8 mouse cellular contexts compared by ENCODE assay signal in the genomic region with DNA sequence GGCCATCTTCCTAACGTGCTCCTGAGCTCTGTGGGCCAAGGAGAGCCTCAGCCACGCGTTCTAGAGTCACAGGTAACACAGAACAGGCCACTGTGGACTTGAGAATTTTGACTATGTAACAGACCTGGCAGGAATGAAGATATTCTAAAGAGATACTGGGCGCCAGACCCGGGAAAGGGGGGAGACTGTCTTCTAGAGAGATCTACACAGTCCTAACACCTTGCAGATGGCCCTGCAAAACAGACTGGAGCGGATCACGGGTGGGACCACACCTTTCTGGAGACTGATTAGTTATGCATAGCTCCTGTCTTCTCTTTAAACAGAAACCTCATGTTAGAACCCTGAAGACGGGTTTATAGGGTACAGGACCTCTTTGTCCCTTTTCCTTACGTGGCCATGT.
DNase-seq lines count a peak whose midpoint lies in the region; ATAC-seq and TF ChIP-seq lines count a peak whose summit lies in the region.

No protein-coding gene starts in this region.

- DNase-seq in lung, embryonic 14.5 days, result no peak
- no peak for DNase-seq in lung, adult 2 months
- DNase-seq in limb, embryonic 11.5 days (ENCODE audit: low spot score), result no peak
- DNase-seq in cerebellum, postnatal 14 days, result no peak
- DNase-seq in adrenal gland, adult 8-10 months, result no peak
- DNase-seq in gastrocnemius, postnatal 10 days, result no peak

- H3K27me3 ChIP-seq in lung, embryonic 14.5 days (ENCODE audit: insufficient read depth, low read length), result no peaks in the 10 kb centered on the region
- H3K27me3 ChIP-seq in forebrain, embryonic 12.5 days, result peaks cover 8% of the 10 kb centered on the region
- H3K27me3 ChIP-seq in limb, embryonic 11.5 days (ENCODE audit: control insufficient read depth, insufficient read depth, low read length), result no peaks in the 10 kb centered on the region

- no peaks in the 10 kb centered on the region for H3K9me3 ChIP-seq in lung, embryonic 14.5 days (ENCODE audit: low read depth, low read length)
- no peaks in the 10 kb centered on the region for H3K9me3 ChIP-seq in forebrain, embryonic 12.5 days
- no peaks in the 10 kb centered on the region for H3K9me3 ChIP-seq in limb, embryonic 11.5 days (ENCODE audit: control insufficient read depth, low read length)

- peak overlapping the region; percentile 59 for H3K4me2 ChIP-seq in lung, embryonic 14.5 days
- peak overlapping the region; percentile 59 for H3K4me2 ChIP-seq in forebrain, embryonic 12.5 days
- peak overlapping the region; percentile 34 for H3K4me2 ChIP-seq in limb, embryonic 11.5 days (ENCODE audit: low read depth, severe bottlenecking)

- peak overlapping the region; percentile 38; the same call in 1 of the 2 replicates for H3K27ac ChIP-seq in lung, embryonic 14.5 days (ENCODE audit: low read depth)
- peak overlapping the region; percentile 68 for H3K27ac ChIP-seq in forebrain, embryonic 12.5 days
- no peak overlapping the region; the same call in 1 of the 2 replicates for H3K27ac ChIP-seq in limb, embryonic 11.5 days (replicated peaks; ENCODE audit: low read depth, low read length)
- peak overlapping the region; percentile 53 for H3K27ac ChIP-seq in olfactory bulb, adult 2 months (ENCODE audit: insufficient read depth, low read depth, low read length)

- H3K4me3 ChIP-seq in lung, embryonic 14.5 days (ENCODE audit: low read depth, low read length), result peak overlapping the region; percentile 19
- no peak overlapping the region for H3K4me3 ChIP-seq in lung, adult 2 months (replicated peaks; ENCODE audit: extremely low read depth, low read depth, low read length)
- peak overlapping the region; percentile 37 for H3K4me3 ChIP-seq in forebrain, embryonic 12.5 days (replicated peaks)
- no peak overlapping the region; the same call in 1 of the 2 replicates for H3K4me3 ChIP-seq in limb, embryonic 11.5 days (ENCODE audit: low read depth, low read length)
- peak overlapping the region; percentile 32; the same call in 1 of the 2 replicates for H3K4me3 ChIP-seq in olfactory bulb, adult 2 months (ENCODE audit: insufficient read depth, low read depth, low read length)

- no peak for TF ChIP-seq POLR2A in lung, adult 2 months (IDR thresholded peaks at IDR 0.05; ENCODE audit: borderline replicate concordance, extremely low read depth, low read depth, low read length)
- TF ChIP-seq POLR2A in olfactory bulb, adult 2 months (IDR thresholded peaks at IDR 0.05; ENCODE audit: insufficient read depth, low read depth, low read length), result no peak

- ATAC-seq in lung, embryonic 14.5 days (ENCODE audit: insufficient read depth), result no peak
- ATAC-seq in forebrain, embryonic 12.5 days (ENCODE audit: low FRiP score), result 0 out of 2 replicates have a peak, but pooled peaks have one; percentile 4
- ATAC-seq in limb, embryonic 11.5 days (ENCODE audit: insufficient number of reproducible peaks, low FRiP score, low TSS enrichment, low read depth), result 0 out of 2 replicates have a peak, but pooled peaks have one; percentile 3

- H3K36me3 ChIP-seq in lung, embryonic 14.5 days (ENCODE audit: insufficient read depth), result no peaks in the 10 kb centered on the region
- H3K36me3 ChIP-seq in forebrain, embryonic 12.5 days (replicated peaks), result no peaks in the 10 kb centered on the region
- H3K36me3 ChIP-seq in limb, embryonic 11.5 days (ENCODE audit: control insufficient read depth, insufficient read depth, low read length), result no peaks in the 10 kb centered on the region

- H3K9ac ChIP-seq in lung, embryonic 14.5 days, result no peak overlapping the region
- H3K9ac ChIP-seq in forebrain, embryonic 12.5 days, result peak overlapping the region; percentile 33
- 0 out of 2 replicates have a peak overlapping the region, but pooled peaks have one; percentile 0 for H3K9ac ChIP-seq in limb, embryonic 11.5 days (ENCODE audit: low read length)

- H3K4me1 ChIP-seq in lung, embryonic 14.5 days (ENCODE audit: insufficient read depth), result peaks cover 14% of the 10 kb centered on the region; the same call in 1 of the 2 replicates
- H3K4me1 ChIP-seq in lung, adult 2 months (ENCODE audit: control insufficient read depth, insufficient read depth, low read length), result no peaks in the 10 kb centered on the region
- H3K4me1 ChIP-seq in forebrain, embryonic 12.5 days, result peaks cover 20% of the 10 kb centered on the region
- peaks cover 21% of the 10 kb centered on the region for H3K4me1 ChIP-seq in limb, embryonic 11.5 days (ENCODE audit: control insufficient read depth, insufficient read depth, low read length)
- H3K4me1 ChIP-seq in olfactory bulb, adult 2 months (ENCODE audit: control insufficient read depth, insufficient read depth, low read length), result peaks cover 8% of the 10 kb centered on the region

- TF ChIP-seq CTCF in lung, embryonic 14.5 days (IDR thresholded peaks at IDR 0.05; ENCODE audit: low read depth), result no peak
- no peak for TF ChIP-seq CTCF in lung, adult 2 months (IDR thresholded peaks at IDR 0.05; ENCODE audit: insufficient read depth, low read length)
- no peak for TF ChIP-seq CTCF in olfactory bulb, adult 2 months (IDR thresholded peaks at IDR 0.05; ENCODE audit: insufficient read depth, low read depth, low read length)

- WGBS in lung, embryonic 14.5 days, result 60% methylated on average over 9 of the region's 9 CpGs
- 66% methylated on average over 9 of the region's 9 CpGs for WGBS in lung, adult 2 months
- 58% methylated on average over 9 of the region's 9 CpGs for WGBS in forebrain, embryonic 12.5 days
- 64% methylated on average over 9 of the region's 9 CpGs for WGBS in limb, embryonic 11.5 days
- WGBS in olfactory bulb, adult 2 months, result 63% methylated on average over 9 of the region's 9 CpGs

Comparison
In these comparisons a context has a peak if more than half of its experiments do, and no peak if none do; other contexts are left out.
1. H3K4me3 ChIP-seq: peak in lung, embryonic 14.5 days (single experiment), forebrain, embryonic 12.5 days (single experiment) and olfactory bulb, adult 2 months (single experiment); none in lung, adult 2 months (single experiment) and limb, embryonic 11.5 days (single experiment).
2. Peak in every context shown above with its lines, with median percentiles within 50 percentile points of each other: H3K4me2 ChIP-seq.